Mouse (Mus musculus): ENCODE measurements at regions not wholly inside any gene's neighbourhood (a gene's known extent, or its start where the extent isn't known, plus 50 kb on each side); places are given as distances from the start of the nearest gene placed in this dataset.

GRCm38 (mm10) chr13:97520988-97521547 is 239.4 kb downstream of the Gm10260 start:
- no peak for DNase-seq (ENCODE audit: low spot score in 2 of 2)

GRCm38 (mm10) chr13:97516731-97517130 is 243.7 kb downstream of the Gm10260 start:
- no peak for DNase-seq (ENCODE audit: low spot score in 2 of 2)

- DNase-seq (ENCODE audit: low spot score in 2 of 2): no peak
Measured at GRCm38 (mm10) chr13:97514421-97515066, 245.9 kb downstream of the Gm10260 start.

GRCm38 (mm10) chr13:97512521-97512920 is 247.9 kb downstream of the Gm10260 start:
- no peak for DNase-seq (ENCODE audit: low spot score in 2 of 2)

- no peak for DNase-seq (ENCODE audit: low spot score in 2 of 2)
Measured at GRCm38 (mm10) chr13:97510431-97511261, 249.8 kb downstream of the Gm10260 start.

- no peak for DNase-seq (ENCODE audit: low spot score in 2 of 2)
Measured at GRCm38 (mm10) chr13:97504949-97505348, 255.5 kb downstream of the Gm10260 start.

GRCm38 (mm10) chr13:97503955-97504739 is 256.3 kb downstream of the Gm10260 start:
- no peak for DNase-seq (ENCODE audit: low spot score in 2 of 2)

- no peak for DNase-seq (ENCODE audit: low spot score in 2 of 2)
Measured at GRCm38 (mm10) chr13:97503391-97503790, 257.0 kb downstream of the Gm10260 start.

- no peak for DNase-seq (ENCODE audit: low spot score in 2 of 2)
Measured at GRCm38 (mm10) chr13:97500155-97500554, 259.2 kb downstream of the Enc1 start.

GRCm38 (mm10) chr13:97498981-97499380 is 258.1 kb downstream of the Enc1 start:
- DNase-seq (ENCODE audit: low spot score in 2 of 2): no peak

- DNase-seq (ENCODE audit: low spot score in 2 of 2): no peak
Measured at GRCm38 (mm10) chr13:97497928-97498327, 257.0 kb downstream of the Enc1 start.

- DNase-seq (ENCODE audit: low spot score in 2 of 2): no peak
Measured at GRCm38 (mm10) chr13:97494770-97495169, 253.9 kb downstream of the Enc1 start.

- no peak for DNase-seq (ENCODE audit: low spot score in 2 of 2)
Measured at GRCm38 (mm10) chr13:97493836-97494235, 252.9 kb downstream of the Enc1 start.

GRCm38 (mm10) chr13:97492958-97493735 is 252.2 kb downstream of the Enc1 start:
- DNase-seq (ENCODE audit: low spot score in 2 of 2): no peak

GRCm38 (mm10) chr13:97491865-97492847 is 251.3 kb downstream of the Enc1 start:
- no peak for DNase-seq (ENCODE audit: low spot score in 2 of 2)

- DNase-seq (ENCODE audit: low spot score in 2 of 2): no peak
Measured at GRCm38 (mm10) chr13:97490131-97490530, 249.2 kb downstream of the Enc1 start.

- no peak for DNase-seq (ENCODE audit: low spot score in 2 of 2)
Measured at GRCm38 (mm10) chr13:97489721-97490120, 248.8 kb downstream of the Enc1 start.

GRCm38 (mm10) chr13:97489029-97489428 is 248.1 kb downstream of the Enc1 start:
- no peak for DNase-seq (ENCODE audit: low spot score in 2 of 2)

GRCm38 (mm10) chr13:97488518-97488917 is 247.6 kb downstream of the Enc1 start:
- DNase-seq (ENCODE audit: low spot score in 2 of 2): no peak

All from thymus, postnatal 10 days (tissue).